Mouse (Mus musculus) megakaryocyte, embryonic 14.5 days (primary cell): Measurements from ENCODE around the gene Rassf5.

Experiments
- FLI1 ChIP-seq: IDR thresholded peaks from 2 replicates; pipeline ENCODE4 v1.6.1; 2012; ENCODE audit warnings: low read length, inconsistent platforms, mixed read lengths
- GATA1 ChIP-seq: IDR thresholded peaks from 3 replicates; pipeline ENCODE4 v1.6.1; 2012; ENCODE audit warnings: mixed read lengths, low read length, inconsistent platforms, borderline replicate concordance

GRCm38 (mm10) chr1:131184253-131184955 is 60.7 kb downstream of the Rassf5 start:
- no peak for TF ChIP-seq GATA1
- TF ChIP-seq FLI1 = no peak
